Mouse (Mus musculus) liver, adult 2 months (tissue): Measurements from ENCODE around the gene Stam2.

Experiments used
- CTCF ChIP-seq: fragments of 200-500 bp; IDR thresholded peaks from 2 replicates; pipeline ENCODE4 v1.5.1; 2011; ENCODE audit warnings: low read depth, low read length, control low read depth
- POLR2A ChIP-seq: fragments of 200-500 bp; IDR thresholded peaks from 2 replicates; pipeline ENCODE4 v1.6.1; 2011; ENCODE audit warnings: low read length, control low read depth; ENCODE audit not compliant: insufficient read depth; ENCODE audit errors: extremely low read depth

- TF ChIP-seq POLR2A: no peak
- TF ChIP-seq CTCF: no peak
Measured at GRCm38 (mm10) chr2:52676023-52676912, 65.8 kb downstream of the Stam2 start, which contains the start of gene Cacnb4.
